Mouse (Mus musculus): ENCODE data around the gene Cacna2d3. TPM values are rescaled to one million over a fixed set of nuclear protein-coding genes. Genes with fewer than 3 reads are reported as not detected.

Gene Cacna2d3
- polyA plus RNA-seq, 1 experiment = not detected

- H3K36me3 ChIP-seq (replicated peaks; ENCODE audit: low read length) = no peaks in the 10 kb centered on the region
- TF ChIP-seq FLI1 (IDR thresholded peaks at IDR 0.05; ENCODE audit: low read length) (no peak), GATA1 (IDR thresholded peaks at IDR 0.05; ENCODE audit: borderline replicate concordance, low read length) (no peak)
- H3K27me3 ChIP-seq (replicated peaks) = no peaks in the 10 kb centered on the region
Measured at GRCm38 (mm10) chr14:29577786-29578185, 143.9 kb downstream of the Cacna2d3 start.

GRCm38 (mm10) chr14:29575551-29575950 is 146.1 kb downstream of the Cacna2d3 start:
- Histone ChIP-seq H3K4me3 (replicated peaks) (no peak overlapping the region), H3K27me3 (replicated peaks) (no peaks in the 10 kb centered on the region), H3K36me3 (replicated peaks; ENCODE audit: low read length) (no peaks in the 10 kb centered on the region), H3K9me3 (peaks cover 9% of the 10 kb centered on the region; the same call in 1 of the 2 replicates), H3K4me1 (no peaks in the 10 kb centered on the region)
- TF ChIP-seq FLI1 (IDR thresholded peaks at IDR 0.05; ENCODE audit: low read length) = no peak
- no peak for TF ChIP-seq GATA1 (IDR thresholded peaks at IDR 0.05; ENCODE audit: borderline replicate concordance, low read length)

More at GRCm38 (mm10) chr14:29577786-29578185, 143.9 kb downstream of the Cacna2d3 start:
- Histone ChIP-seq H3K4me1 (no peaks in the 10 kb centered on the region), H3K4me3 (replicated peaks) (no peak overlapping the region), H3K9me3 (peaks cover 6% of the 10 kb centered on the region; the same call in 1 of the 2 replicates)

- H3K36me3 ChIP-seq (replicated peaks; ENCODE audit: low read length) = no peaks in the 10 kb centered on the region
- H3K9me3 ChIP-seq = peaks cover 4% of the 10 kb centered on the region; the same call in 1 of the 2 replicates
- no peaks in the 10 kb centered on the region for H3K27me3 ChIP-seq (replicated peaks)
- TF ChIP-seq GATA1 (IDR thresholded peaks at IDR 0.05; ENCODE audit: borderline replicate concordance, low read length) (no peak), FLI1 (IDR thresholded peaks at IDR 0.05; ENCODE audit: low read length) (no peak)
- H3K4me1 ChIP-seq = no peaks in the 10 kb centered on the region
- no peak overlapping the region for H3K4me3 ChIP-seq (replicated peaks)
Measured at GRCm38 (mm10) chr14:29562704-29563103, 159.0 kb downstream of the Cacna2d3 start.

- Histone ChIP-seq H3K27me3 (replicated peaks) (no peaks in the 10 kb centered on the region), H3K36me3 (replicated peaks; ENCODE audit: low read length) (no peaks in the 10 kb centered on the region), H3K4me3 (replicated peaks) (no peak overlapping the region), H3K9me3 (peaks cover 4% of the 10 kb centered on the region; the same call in 1 of the 2 replicates), H3K4me1 (no peaks in the 10 kb centered on the region)
- TF ChIP-seq GATA1 (IDR thresholded peaks at IDR 0.05; ENCODE audit: borderline replicate concordance, low read length) (no peak), FLI1 (IDR thresholded peaks at IDR 0.05; ENCODE audit: low read length) (no peak)
Measured at GRCm38 (mm10) chr14:29561122-29561834, 160.4 kb downstream of the Cacna2d3 start.

GRCm38 (mm10) chr14:29558440-29558839 is 163.2 kb downstream of the Cacna2d3 start:
- Histone ChIP-seq H3K27me3 (replicated peaks) (no peaks in the 10 kb centered on the region), H3K9me3 (peaks cover 26% of the 10 kb centered on the region), H3K36me3 (replicated peaks; ENCODE audit: low read length) (no peaks in the 10 kb centered on the region), H3K4me1 (no peaks in the 10 kb centered on the region), H3K4me3 (replicated peaks) (no peak overlapping the region)
- TF ChIP-seq FLI1 (IDR thresholded peaks at IDR 0.05; ENCODE audit: low read length) (no peak), GATA1 (IDR thresholded peaks at IDR 0.05; ENCODE audit: borderline replicate concordance, low read length) (no peak)

GRCm38 (mm10) chr14:29556152-29556551 is 165.5 kb downstream of the Cacna2d3 start:
- Histone ChIP-seq H3K27me3 (replicated peaks) (no peaks in the 10 kb centered on the region), H3K4me3 (replicated peaks) (no peak overlapping the region), H3K36me3 (replicated peaks; ENCODE audit: low read length) (no peaks in the 10 kb centered on the region), H3K9me3 (peaks cover 35% of the 10 kb centered on the region), H3K4me1 (no peaks in the 10 kb centered on the region)
- TF ChIP-seq FLI1 (IDR thresholded peaks at IDR 0.05; ENCODE audit: low read length) = no peak
- TF ChIP-seq GATA1 (IDR thresholded peaks at IDR 0.05; ENCODE audit: borderline replicate concordance, low read length) = no peak

- Histone ChIP-seq H3K9me3 (peaks cover 31% of the 10 kb centered on the region), H3K27me3 (replicated peaks) (no peaks in the 10 kb centered on the region), H3K36me3 (replicated peaks; ENCODE audit: low read length) (no peaks in the 10 kb centered on the region), H3K4me3 (replicated peaks) (no peak overlapping the region), H3K4me1 (no peaks in the 10 kb centered on the region)
- TF ChIP-seq GATA1 (IDR thresholded peaks at IDR 0.05; ENCODE audit: borderline replicate concordance, low read length) = no peak
- no peak for TF ChIP-seq FLI1 (IDR thresholded peaks at IDR 0.05; ENCODE audit: low read length)
Measured at GRCm38 (mm10) chr14:29552471-29552870, 169.2 kb downstream of the Cacna2d3 start.

GRCm38 (mm10) chr14:29548646-29549045 is 173.0 kb downstream of the Cacna2d3 start:
- Histone ChIP-seq H3K27me3 (replicated peaks) (no peaks in the 10 kb centered on the region), H3K36me3 (replicated peaks; ENCODE audit: low read length) (no peaks in the 10 kb centered on the region), H3K4me3 (replicated peaks) (no peak overlapping the region), H3K9me3 (peaks cover 15% of the 10 kb centered on the region), H3K4me1 (no peaks in the 10 kb centered on the region)
- no peak for TF ChIP-seq FLI1 (IDR thresholded peaks at IDR 0.05; ENCODE audit: low read length)

GRCm38 (mm10) chr14:29530516-29530915 is 191.1 kb downstream of the Cacna2d3 start:
- Histone ChIP-seq H3K4me3 (replicated peaks) (no peak overlapping the region), H3K27me3 (replicated peaks) (no peaks in the 10 kb centered on the region), H3K36me3 (replicated peaks; ENCODE audit: low read length) (no peaks in the 10 kb centered on the region), H3K9me3 (peaks cover 23% of the 10 kb centered on the region), H3K4me1 (no peaks in the 10 kb centered on the region)
- TF ChIP-seq GATA1 (IDR thresholded peaks at IDR 0.05; ENCODE audit: borderline replicate concordance, low read length) = no peak
- TF ChIP-seq FLI1 (IDR thresholded peaks at IDR 0.05; ENCODE audit: low read length) = no peak

GRCm38 (mm10) chr14:29528696-29529095 is 193.0 kb downstream of the Cacna2d3 start:
- no peak for TF ChIP-seq FLI1 (IDR thresholded peaks at IDR 0.05; ENCODE audit: low read length)
- no peak for TF ChIP-seq GATA1 (IDR thresholded peaks at IDR 0.05; ENCODE audit: borderline replicate concordance, low read length)
- Histone ChIP-seq H3K36me3 (replicated peaks; ENCODE audit: low read length) (no peaks in the 10 kb centered on the region), H3K4me1 (no peaks in the 10 kb centered on the region), H3K9me3 (peaks cover 15% of the 10 kb centered on the region; the same call in 1 of the 2 replicates), H3K4me3 (replicated peaks) (no peak overlapping the region), H3K27me3 (replicated peaks) (no peaks in the 10 kb centered on the region)

Data from megakaryocyte, embryonic 14.5 days (primary cell).